Mouse (Mus musculus) skeletal muscle tissue, postnatal 0 days (tissue): Measurements from ENCODE around the gene Rap1gds1. TPM values are rescaled to one million over a fixed set of nuclear protein-coding genes. Genes with fewer than 3 reads are reported as not detected.

Experiments used
- polyA plus RNA-seq: library from polyadenylated mRNA; unstranded; fragments of >200 nt; fragmentation: Nextera tagmentation; extraction: Ambion mirVana; gene quantifications from 2 replicates; pipeline ENCODE4 v1.2.1, GENCODE M21; 2015

Gene Rap1gds1
- 22.3 and 23.9 TPM in 2 replicates for polyA plus RNA-seq

GRCm38 (mm10) chr3:139074484-139075211 lies at the start of gene Rap1gds1:
TSS of gene Rap1gds1 (minus strand) at chr3:139075201.

Other genes with a start within 250 kb of the Rap1gds1 start
- gene Stpg2, start 130.5 kb upstream of the Rap1gds1 start, polyA plus RNA-seq, result not detected in 2 replicates